Mouse (Mus musculus): ENCODE results near the gene Ctu1.

GRCm38 (mm10) chr7:43643046-43643652 lies 28.7 kb upstream of the Ctu1 start:
- TF ChIP-seq CTCF (IDR thresholded peaks at IDR 0.05; ENCODE audit: low read depth) (no peak), EP300 (IDR thresholded peaks at IDR 0.05; ENCODE audit: low read depth) (no peak)
